Mouse (Mus musculus): ENCODE results near the gene Gpr15. TPM values are rescaled to one million over a fixed set of nuclear protein-coding genes. Genes with fewer than 3 reads are reported as not detected.
A peak's percentile ranks its signal among the peaks of the same experiment; 100 is the strongest.

Gene Gpr15
- total RNA-seq, 2 experiments from 2014 or later = not detected

GRCm38 (mm10) chr16:58703382-58704124 is 15.3 kb downstream of the Gpr15 start:
- peak in 1 of 2 experiments; percentile 63 for DNase-seq (ENCODE audit: low spot score in 2 of 2)
- intact Hi-C loops (cut with DNase I) = no loop called here

DNA sequence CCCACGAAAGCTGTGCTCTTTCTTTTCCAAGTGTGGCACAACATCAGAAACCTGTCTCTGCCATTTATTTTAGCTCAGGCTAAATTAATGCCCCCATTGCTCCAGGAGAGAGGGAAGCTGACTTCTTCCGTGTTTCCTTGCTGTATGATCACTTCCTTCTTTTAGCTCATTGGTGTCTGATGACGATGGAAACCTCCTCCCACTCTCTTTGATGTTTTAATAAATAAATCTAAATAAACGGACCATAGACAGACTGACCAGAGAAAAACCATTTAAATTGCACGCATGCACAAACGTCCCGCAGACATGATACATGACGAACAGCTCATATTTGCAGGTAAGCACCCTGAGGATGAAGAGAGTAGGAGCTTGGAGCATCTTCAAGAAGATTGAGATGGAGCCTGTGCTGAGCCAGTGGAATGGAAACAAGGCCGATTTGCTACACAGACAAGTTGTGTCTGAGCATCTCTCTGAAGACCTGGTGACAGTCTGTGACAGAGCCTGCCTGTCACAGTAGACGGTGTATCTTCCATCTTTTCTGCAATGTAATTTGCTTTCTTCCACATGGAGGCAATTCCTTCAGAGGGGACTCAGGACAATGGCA is 16.4 kb downstream of the Gpr15 start:
- intact Hi-C loops (cut with DNase I) = no loop called here
- DNase-seq (ENCODE audit: low spot score in 2 of 2) = no peak

DNA sequence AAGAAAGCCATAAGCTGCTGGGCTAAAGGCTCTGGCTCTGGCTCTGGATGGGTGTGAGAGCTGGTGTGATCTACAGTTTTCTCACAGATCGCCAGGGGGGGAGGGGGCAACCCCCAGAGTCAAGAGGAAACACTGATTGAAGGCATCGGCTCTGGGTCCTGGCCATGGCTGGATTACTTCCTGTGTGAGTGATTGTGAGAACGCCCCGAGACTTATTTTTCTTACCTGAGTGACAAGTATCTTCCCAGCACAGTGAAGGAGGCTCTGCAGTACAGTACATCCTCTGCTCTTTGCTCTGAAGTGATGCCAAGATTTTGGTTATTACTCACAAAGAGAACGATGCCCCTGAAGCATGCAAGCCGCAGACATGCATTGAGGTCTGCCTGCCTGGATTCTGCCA is 17.1 kb downstream of the Gpr15 start:
- no peak for DNase-seq (ENCODE audit: low spot score in 2 of 2)
- intact Hi-C loops (cut with DNase I) = no loop called here

GRCm38 (mm10) chr16:58700816-58701424 is 17.9 kb downstream of the Gpr15 start:
- DNase-seq (ENCODE audit: low spot score in 2 of 2) = no peak
- intact Hi-C loops (cut with DNase I) = no loop called here

- no peak for DNase-seq (ENCODE audit: low spot score in 2 of 2)
- intact Hi-C loops (cut with DNase I) = no loop called here
Measured at GRCm38 (mm10) chr16:58700174-58700573, 18.7 kb downstream of the Gpr15 start.

DNA sequence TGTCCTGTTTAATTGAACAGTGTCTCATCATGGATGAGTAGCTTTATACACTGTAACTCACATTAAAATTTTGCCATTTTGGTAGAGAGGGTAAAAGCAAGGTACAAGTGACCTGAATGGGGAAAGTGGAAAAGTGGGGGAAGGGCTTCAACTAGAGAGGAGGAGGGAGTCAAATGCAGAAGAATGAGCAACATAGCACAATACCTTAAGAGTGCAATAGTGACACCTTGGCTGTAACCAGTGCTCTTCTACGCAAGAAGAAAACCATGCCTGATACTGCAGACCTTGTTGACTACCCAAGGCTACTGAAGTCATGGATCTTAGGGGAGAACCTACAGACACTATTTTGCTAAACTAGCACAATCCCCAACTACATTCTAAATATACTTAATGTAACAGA is 21.6 kb downstream of the Gpr15 start:
- no peak for DNase-seq (ENCODE audit: low spot score in 2 of 2)
- intact Hi-C loops (cut with DNase I) = no loop called here

DNA sequence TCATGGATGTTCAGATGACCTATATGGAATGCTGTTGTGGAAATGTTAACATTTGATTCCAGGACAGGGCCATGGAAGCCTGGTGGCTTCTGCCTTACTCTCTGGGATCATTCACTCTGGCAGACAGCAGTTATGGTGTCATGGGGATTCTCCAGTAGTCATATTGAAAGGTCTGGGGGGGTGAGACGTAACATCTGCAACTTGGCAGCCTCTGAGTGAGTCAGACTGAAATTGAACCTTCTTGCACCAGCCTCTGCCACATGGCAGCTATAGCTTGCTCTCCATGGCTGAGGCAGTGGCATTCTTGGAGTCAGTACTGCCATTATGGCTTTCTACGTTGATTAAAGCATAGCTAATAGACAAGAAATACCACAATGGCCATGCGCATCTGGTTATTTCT is 22.1 kb downstream of the Gpr15 start:
- intact Hi-C loops (cut with DNase I) = no loop called here
- DNase-seq (ENCODE audit: low spot score in 2 of 2) = no peak

GRCm38 (mm10) chr16:58694091-58694490 is 24.8 kb downstream of the Gpr15 start:
- intact Hi-C loops (cut with DNase I) = no loop called here
- no peak for DNase-seq (ENCODE audit: low spot score in 2 of 2)

DNA sequence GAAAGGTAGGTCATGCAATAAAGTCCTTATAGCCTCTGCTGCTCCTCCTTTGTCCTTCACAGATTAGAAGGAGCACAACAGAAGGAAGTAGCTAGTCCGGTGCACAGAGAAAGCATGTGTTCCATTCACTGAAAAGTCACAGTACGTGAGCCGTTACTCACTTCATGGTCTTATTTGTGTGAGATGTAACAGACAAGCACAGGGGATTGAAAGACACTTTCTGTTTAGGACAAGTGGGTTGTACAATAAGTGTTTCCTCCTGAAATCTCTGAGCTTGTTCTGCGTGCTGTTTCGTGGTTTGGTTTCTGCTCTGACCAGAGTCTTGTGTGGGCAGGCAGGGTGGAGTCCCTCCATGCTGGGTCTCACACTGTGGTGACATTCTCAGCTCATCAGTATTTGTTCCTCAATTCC is 28.5 kb downstream of the Gpr15 start:
- intact Hi-C loops (cut with DNase I) = no loop called here
- DNase-seq (ENCODE audit: low spot score in 2 of 2) = no peak

GRCm38 (mm10) chr16:58689555-58690169 is 29.2 kb downstream of the Gpr15 start:
- intact Hi-C loops (cut with DNase I) = no loop called here
- no peak for DNase-seq (ENCODE audit: low spot score in 2 of 2)

DNA sequence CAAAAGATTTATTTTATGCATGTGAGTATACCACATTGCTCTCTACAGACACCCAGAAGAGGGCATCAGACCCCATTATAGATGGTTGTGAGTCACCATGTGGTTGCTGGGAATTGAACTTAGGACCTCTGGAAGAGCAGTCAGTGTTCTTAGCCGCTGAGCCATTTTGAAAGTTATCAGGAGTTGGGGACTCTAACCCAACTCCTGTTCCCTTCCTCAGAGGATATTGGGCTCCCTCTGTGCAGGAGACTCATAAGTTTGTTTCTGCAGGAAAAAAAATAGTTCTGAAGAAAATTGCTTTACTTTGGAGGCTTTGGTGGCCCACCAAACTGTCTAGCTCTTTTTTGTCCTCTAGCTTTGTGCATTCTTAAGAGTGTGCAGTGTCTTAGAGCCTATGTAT is 30.3 kb downstream of the Gpr15 start:
- intact Hi-C loops (cut with DNase I) = no loop called here
- DNase-seq (ENCODE audit: low spot score in 2 of 2) = no peak

DNA sequence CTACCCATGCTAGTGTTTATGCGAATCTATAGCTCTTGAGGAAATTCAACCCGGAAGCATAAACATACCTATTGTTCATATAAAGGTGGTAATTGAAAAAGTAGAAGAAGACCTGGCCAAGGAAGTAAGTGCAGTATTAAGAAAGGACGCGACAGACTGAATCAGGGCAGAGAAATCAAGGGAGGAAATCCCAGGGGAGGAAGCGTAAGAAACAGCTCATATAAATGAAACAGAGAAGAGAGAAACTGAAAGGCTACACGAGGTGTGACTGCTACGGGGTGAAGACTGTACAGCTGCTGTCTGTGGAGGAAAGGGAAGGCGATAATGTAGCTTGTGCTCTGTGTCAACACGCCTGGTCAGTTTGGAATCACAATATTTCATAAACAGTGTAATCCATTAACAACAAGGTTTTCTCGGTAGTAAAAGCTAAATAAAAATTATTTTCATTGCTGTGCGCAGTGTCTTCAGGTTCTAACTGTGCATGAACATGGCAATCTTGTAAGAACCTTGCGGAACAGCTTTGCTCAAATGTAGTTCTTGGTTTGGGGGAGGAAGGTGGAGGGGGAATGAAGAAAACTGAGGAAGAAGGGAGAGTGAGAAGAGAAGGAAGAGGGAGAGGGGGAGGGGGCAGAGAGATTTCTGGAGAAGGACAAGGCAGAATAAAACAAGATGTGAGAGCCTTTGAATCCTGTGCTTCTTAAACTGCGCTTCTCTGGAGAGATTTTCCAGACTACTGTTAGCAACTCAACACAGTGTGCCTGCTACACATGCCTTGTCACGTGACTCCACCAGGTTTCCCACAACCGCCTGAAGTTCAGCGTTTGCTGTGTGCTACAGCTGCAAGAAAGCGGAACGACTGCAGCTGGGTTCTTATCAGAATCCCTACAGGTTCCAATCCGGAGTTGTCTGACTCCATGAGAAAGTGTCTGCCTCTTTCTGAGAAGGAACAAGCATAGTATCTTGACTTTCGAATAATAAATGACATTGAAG is 33.0 kb downstream of the Gpr15 start:
- DNase-seq (ENCODE audit: low spot score in 2 of 2) = no peak
- intact Hi-C loops (cut with DNase I) = no loop called here

DNA sequence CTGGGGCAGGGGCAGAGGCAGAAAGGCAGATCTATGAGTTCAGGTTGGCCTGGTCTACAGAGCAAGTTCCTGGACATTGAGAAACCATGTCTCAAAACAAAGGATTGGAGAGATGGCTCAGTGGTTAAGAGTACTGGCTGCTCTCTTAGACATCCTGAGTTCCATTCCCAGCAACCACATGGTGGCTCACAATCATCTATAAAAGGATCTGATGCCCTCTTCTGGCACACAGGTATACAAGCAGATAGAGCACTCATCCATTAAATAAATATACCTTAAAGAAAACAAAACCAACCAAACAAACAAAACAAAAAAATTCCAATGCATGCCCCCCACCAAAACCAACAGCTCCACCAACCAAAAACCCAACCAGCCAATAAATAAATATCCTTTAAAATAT is 34.3 kb downstream of the Gpr15 start:
- DNase-seq (ENCODE audit: low spot score in 2 of 2) = no peak
- intact Hi-C loops (cut with DNase I) = no loop called here

DNA sequence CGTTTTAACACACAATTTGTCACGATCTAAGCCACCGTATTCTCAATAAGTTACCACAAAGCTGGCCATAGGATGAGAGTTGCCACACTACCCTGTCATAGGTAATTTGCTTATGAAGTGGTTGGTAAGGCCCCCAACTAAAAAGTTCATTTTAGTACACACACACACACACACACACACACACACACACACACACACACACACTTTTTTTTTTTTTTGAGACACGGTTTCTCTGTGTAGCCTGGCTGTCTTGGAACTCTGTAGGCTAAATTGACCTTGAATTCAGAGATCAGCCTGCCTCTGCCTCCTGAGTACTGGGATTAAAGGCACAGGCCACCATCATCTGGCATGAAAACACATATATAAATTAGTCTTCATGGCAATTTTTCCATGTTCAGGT is 35.0 kb downstream of the Gpr15 start:
- intact Hi-C loops (cut with DNase I) = no loop called here
- DNase-seq (ENCODE audit: low spot score in 2 of 2) = no peak

DNA sequence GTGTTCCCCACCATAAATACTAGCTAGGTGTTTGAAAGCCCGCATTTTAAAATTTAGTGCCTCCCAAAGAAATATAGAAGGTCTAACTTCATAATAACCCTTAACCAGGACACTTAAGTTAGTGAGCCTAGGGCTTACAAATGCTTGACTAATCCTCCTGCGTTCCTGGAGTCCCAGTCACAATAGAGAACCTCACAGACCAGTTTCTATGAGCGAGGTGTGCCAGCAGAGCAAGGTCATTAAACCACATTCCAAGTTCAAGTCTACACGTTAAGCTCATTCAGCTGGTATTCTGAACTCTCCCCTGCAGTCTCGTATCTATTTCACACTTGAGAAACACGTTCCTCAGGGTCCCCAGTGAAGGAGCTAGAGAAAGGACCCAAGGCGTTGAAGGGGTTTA is 36.0 kb downstream of the Gpr15 start:
- intact Hi-C loops (cut with DNase I) = no loop called here
- no peak for DNase-seq (ENCODE audit: low spot score in 2 of 2)

DNA sequence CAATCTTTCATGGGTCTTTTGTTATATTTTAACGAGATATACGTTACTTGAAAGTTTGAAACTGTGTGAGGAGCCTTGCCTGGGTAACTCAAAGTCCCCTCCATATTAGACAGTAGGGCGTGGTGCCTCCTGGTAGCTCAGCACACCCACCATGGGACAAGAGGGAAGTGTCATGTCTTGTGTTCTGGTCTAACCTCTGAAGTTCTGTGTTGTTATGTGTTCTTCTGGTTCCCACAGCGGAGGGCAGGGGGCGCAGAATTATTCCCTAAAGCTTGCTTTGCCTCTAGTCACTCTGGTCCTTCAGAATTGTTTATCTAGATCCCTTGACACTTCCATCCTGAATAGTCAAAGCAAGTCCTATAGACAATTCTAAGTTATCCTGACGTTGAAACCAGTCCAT is 36.8 kb downstream of the Gpr15 start:
- DNase-seq (ENCODE audit: low spot score in 2 of 2) = no peak
- intact Hi-C loops (cut with DNase I) = no loop called here

DNA sequence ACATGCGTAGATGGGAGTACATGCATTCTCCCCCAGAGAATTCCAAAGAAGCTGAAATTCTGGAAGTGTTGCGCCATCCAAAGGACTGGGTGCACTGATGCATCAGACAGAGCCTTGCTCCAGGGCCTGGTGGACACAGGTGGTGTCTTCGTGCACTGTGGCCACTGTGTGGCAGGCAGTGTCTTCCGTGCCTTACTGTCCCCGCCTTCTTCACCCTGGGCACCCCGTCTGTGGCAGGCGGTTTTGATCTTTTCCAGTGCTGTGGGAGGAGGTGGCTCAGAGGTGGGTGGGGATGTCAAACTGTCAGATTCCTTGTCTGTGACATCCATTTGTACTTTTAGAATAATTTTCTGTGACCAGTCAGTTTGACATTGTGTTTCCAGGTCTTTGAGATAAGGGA is 40.2 kb downstream of the Gpr15 start:
- DNase-seq (ENCODE audit: low spot score in 2 of 2) = no peak
- intact Hi-C loops (cut with DNase I) = no loop called here

DNA sequence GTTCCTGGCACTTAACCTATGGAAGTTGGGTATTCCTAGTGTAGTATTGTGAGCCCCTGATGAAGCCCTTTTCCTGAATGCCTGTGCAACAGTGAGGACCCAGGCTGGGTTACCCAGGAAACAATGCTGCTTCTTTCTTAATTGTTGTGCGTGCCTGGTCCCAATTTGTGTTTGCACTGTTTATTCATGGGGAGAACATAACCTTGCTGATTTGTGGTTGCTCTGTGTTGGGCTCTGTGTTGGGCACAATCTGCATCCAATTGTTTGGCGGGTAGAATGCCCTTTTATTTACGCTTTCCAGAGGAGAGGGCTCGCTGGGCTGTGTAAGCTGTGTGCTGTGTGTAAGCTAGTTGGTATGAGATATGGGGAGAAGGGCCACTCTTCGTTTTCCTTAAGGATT is 41.4 kb downstream of the Gpr15 start:
- no peak for DNase-seq (ENCODE audit: low spot score in 2 of 2)
- intact Hi-C loops (cut with DNase I) = no loop called here

GRCm38 (mm10) chr16:58676633-58677032 is 42.2 kb downstream of the Gpr15 start:
- no peak for DNase-seq (ENCODE audit: low spot score in 2 of 2)
- intact Hi-C loops (cut with DNase I) = no loop called here

DNA sequence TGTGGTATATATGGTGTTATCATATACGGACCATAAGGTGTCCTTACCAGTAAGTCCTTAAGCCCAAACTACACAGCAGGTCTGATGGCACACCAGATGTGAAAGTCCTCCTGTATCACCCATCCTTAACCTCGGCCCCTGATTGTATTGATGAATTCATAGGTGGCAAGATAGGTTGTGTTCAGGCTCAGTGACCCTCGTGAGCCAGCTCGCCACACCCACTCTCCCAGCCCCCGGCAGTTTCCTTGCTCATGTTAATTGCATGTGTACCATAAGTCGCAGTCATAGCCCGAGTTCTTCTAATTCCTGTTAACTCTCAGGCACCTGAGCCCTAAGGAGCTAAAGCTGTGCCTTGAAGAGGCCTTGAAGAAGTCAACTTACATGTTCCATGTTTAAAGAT is 42.7 kb downstream of the Gpr15 start:
- intact Hi-C loops (cut with DNase I) = no loop called here
- DNase-seq (ENCODE audit: low spot score in 2 of 2) = no peak
